Mouse (Mus musculus) forebrain, embryonic 16.5 days (tissue): ENCODE data around the gene Ephb1. TPM values are rescaled to one million over a fixed set of nuclear protein-coding genes. Genes with fewer than 3 reads are reported as not detected.

Source experiments
- ATAC-seq: fragments of 200-750 bp; cut with Nextera tagmentation; 2 replicates; pipeline ENCODE4 v1.8.0; 2017; ENCODE audit warnings: mild to moderate bottlenecking, moderate library complexity
- H3K27ac ChIP-seq: fragments of 300-500 bp; sonication (generic); 2 replicates; pipeline ENCODE4 v1.5.1; 2014; ENCODE audit warnings: low read length, control low read depth
- H3K27me3 ChIP-seq: fragments of 300-500 bp; sonication (generic); replicated peaks from 2 replicates; pipeline ENCODE4 v1.6.1; 2014; ENCODE audit warnings: low read length; ENCODE audit not compliant: control insufficient read depth, insufficient read depth
- H3K36me3 ChIP-seq: fragments of 300-500 bp; sonication (generic); 2 replicates; pipeline ENCODE4 v1.6.1; 2014; ENCODE audit not compliant: control insufficient read depth, insufficient read depth
- H3K4me1 ChIP-seq: fragments of 300-500 bp; sonication (generic); replicated peaks from 2 replicates; pipeline ENCODE4 v1.6.1; 2014; ENCODE audit warnings: low read length; ENCODE audit not compliant: control insufficient read depth, insufficient read depth
- H3K4me2 ChIP-seq: fragments of 300-500 bp; sonication (generic); 2 replicates; pipeline ENCODE4 v1.6.1; 2014; ENCODE audit warnings: mild to moderate bottlenecking, low read length, control low read depth
- H3K4me3 ChIP-seq: fragments of 300-500 bp; sonication (generic); replicated peaks from 2 replicates; pipeline ENCODE4 v1.5.1; 2014; ENCODE audit warnings: mild to moderate bottlenecking, low read length, control low read depth
- H3K9ac ChIP-seq: fragments of 300-500 bp; sonication (generic); replicated peaks from 2 replicates; pipeline ENCODE4 v1.6.1; 2014; ENCODE audit warnings: low read depth, low read length, control low read depth
- H3K9me3 ChIP-seq: fragments of 300-500 bp; sonication (generic); 2 replicates; pipeline ENCODE4 v1.6.1; 2016; ENCODE audit warnings: low read length; ENCODE audit not compliant: control insufficient read depth
- WGBS: fragments of 180-500 bp; shearing (Covaris S2); extraction: QIAGEN DNeasy Blood & Tissue Kit; methylation state at CpG from one replicate; pipeline ENCODE4 v1.1.7; 2014; 5-methylcytosine and 5-hydroxymethylcytosine counted together
- polyA plus RNA-seq: library from polyadenylated mRNA; unstranded; fragments of >200 nt; fragmentation: Nextera tagmentation; extraction: Ambion mirVana; gene quantifications from 2 replicates; pipeline ENCODE4 v1.2.1, GENCODE M21; 2015

Gene Ephb1
- polyA plus RNA-seq, 1 experiment from 2014 or later = 48.8 TPM

DNA sequence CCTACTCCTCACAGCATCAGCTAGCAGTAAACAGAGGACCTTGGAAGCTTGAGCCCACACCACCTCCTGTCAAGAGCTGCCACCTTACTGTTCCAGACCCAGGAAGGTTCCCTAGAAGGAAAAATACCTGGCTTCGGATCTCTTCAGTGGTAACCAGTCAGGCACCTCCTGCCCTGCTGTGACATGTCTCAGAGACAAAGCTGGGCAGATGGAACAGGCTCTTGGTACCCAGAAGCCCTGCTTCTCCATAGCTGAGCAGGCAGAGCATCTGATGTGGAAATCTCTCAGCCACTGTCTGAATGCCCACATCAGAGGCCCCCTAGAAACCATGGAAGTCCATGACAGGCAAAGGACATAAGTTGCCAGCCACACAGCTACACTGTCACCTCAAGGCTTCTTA lies 39.7 kb downstream of the Ephb1 start:
- ATAC-seq = no peak
- H3K27ac ChIP-seq = no peak overlapping the region
- H3K36me3 ChIP-seq = peaks cover 2% of the 10 kb centered on the region; the same call in 1 of the 2 replicates
- H3K4me2 ChIP-seq = no peak overlapping the region
- no peaks in the 10 kb centered on the region for H3K4me1 ChIP-seq
- H3K9ac ChIP-seq = no peak overlapping the region
- peaks cover 6% of the 10 kb centered on the region; the same call in 1 of the 2 replicates for H3K9me3 ChIP-seq
- no peaks in the 10 kb centered on the region for H3K27me3 ChIP-seq
- no peak overlapping the region for H3K4me3 ChIP-seq
- 79% methylated on average over 1 of the region's 1 CpGs for WGBS

DNA sequence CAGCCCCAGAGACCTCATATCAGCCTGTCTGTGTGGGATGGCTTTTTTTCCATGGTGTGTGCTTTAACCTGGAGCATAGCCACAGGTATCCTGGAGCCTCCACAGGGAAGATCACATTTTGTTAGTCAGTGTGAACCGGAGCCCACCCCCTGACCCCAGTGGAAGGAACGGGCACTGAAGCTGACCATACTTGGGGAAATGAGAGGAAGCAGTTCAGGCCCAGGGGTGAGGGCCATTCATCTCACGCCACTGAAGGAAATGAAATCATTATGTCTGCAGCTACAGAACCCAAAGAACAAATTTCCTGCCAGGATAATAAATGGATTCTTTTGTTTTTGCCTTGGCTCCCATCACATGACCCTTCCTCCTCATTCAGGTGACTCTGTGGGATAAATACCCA lies 44.1 kb downstream of the Ephb1 start:
- Histone ChIP-seq H3K4me3 (no peak overlapping the region), H3K27ac (no peak overlapping the region), H3K4me2 (no peak overlapping the region), H3K36me3 (peaks cover 2% of the 10 kb centered on the region; the same call in 1 of the 2 replicates), H3K27me3 (no peaks in the 10 kb centered on the region), H3K9me3 (peaks cover 6% of the 10 kb centered on the region; the same call in 1 of the 2 replicates), H3K4me1 (peaks cover 24% of the 10 kb centered on the region), H3K9ac (no peak overlapping the region)
- no peak for ATAC-seq
- 41% methylated on average over 3 of the region's 3 CpGs for WGBS

DNA sequence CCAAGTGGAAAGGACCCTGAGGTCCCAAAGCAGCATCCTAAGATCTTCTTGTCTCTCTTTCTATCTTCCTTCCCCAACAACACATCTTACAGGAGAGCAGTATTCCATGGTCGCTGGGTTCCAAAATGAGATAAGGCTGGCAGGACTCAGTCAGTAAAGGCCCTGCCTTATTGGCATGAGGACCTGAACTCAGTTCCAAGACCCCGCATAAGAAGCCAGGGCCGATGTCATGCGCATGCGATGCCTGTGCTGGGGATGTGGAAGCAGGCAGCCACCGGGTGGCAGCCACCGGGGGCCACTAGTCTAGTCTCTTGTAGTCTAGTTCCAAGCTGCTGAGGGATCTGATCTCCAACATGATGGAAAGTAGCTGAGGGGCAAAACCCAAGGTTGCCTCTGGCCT lies 45.2 kb downstream of the Ephb1 start:
- H3K4me3 ChIP-seq = no peak overlapping the region
- H3K27me3 ChIP-seq = no peaks in the 10 kb centered on the region
- 90% methylated on average over 7 of the region's 7 CpGs for WGBS
- no peak overlapping the region for H3K4me2 ChIP-seq
- peaks cover 2% of the 10 kb centered on the region; the same call in 1 of the 2 replicates for H3K36me3 ChIP-seq
- H3K9me3 ChIP-seq = peaks cover 6% of the 10 kb centered on the region; the same call in 1 of the 2 replicates
- no peak overlapping the region for H3K9ac ChIP-seq
- H3K27ac ChIP-seq = no peak overlapping the region
- peaks cover 24% of the 10 kb centered on the region for H3K4me1 ChIP-seq
- ATAC-seq = no peak

DNA sequence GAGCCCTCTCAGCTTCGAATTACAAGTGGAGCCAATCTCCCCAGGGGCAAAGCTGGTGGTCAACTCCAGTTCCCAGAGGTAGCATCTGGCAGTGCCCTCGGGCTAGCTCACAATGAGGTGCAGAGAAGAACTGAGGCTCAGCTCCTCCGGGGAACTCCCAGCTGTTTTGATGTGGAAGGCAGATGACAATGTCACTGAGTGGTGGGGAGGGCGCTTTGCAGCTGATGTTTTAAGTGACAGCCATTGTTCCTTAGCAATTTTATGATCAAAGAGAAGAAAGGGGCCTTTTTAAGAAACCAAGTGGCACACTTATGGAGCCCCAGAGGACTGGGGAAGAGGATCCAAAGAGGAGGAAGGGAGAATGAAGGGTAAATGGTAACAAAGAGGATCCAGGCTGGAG lies 46.8 kb downstream of the Ephb1 start:
- WGBS = 29% methylated on average over 4 of the region's 4 CpGs
- Histone ChIP-seq H3K9ac (no peak overlapping the region), H3K36me3 (peaks cover 2% of the 10 kb centered on the region; the same call in 1 of the 2 replicates), H3K4me3 (no peak overlapping the region), H3K4me1 (peaks cover 28% of the 10 kb centered on the region), H3K9me3 (peaks cover 6% of the 10 kb centered on the region; the same call in 1 of the 2 replicates), H3K27ac (peak overlapping the region; percentile 60), H3K27me3 (no peaks in the 10 kb centered on the region), H3K4me2 (no peak overlapping the region)
- peak; percentile 57 for ATAC-seq

DNA sequence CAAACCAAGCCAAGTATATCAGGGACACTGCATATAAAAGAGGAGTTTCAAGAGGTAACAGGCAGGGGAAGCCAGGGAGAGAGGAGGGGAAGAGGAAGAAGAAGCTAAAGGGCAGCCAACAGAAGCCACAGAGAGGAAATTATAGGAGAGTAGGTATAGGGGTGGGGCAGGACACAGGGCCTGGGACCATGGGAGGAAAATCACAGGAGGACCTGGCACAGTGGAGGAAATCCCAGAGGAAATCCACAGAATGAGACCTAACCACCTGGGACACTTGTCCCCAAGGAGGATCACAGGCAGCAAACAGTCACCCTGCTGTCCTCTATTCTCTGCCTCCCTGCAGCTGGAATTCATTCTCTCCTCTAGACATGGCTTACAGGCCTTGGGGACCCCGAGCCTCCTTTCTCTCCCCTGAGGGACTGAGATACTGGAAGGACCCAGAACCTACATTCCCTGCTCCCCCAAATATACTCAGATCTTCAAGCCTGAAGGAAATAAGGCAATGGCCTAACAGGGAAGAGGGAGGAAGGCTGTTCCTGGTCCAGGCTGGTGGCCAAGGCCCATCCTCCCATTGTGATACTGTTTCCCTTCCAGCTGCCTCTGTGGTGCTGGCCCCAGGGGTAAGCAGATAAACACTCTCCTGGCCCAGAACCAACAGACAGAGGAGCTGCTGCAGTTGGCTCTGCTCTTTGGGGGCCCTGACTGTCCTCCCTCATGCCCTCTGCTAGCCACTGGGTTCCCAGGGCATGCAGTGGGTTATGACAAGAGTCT lies 47.7 kb downstream of the Ephb1 start:
- no peak for ATAC-seq
- peaks cover 2% of the 10 kb centered on the region; the same call in 1 of the 2 replicates for H3K36me3 ChIP-seq
- H3K4me1 ChIP-seq = peaks cover 28% of the 10 kb centered on the region
- H3K9ac ChIP-seq = no peak overlapping the region
- H3K27me3 ChIP-seq = no peaks in the 10 kb centered on the region
- WGBS = 67% methylated on average over 1 of the region's 1 CpGs
- H3K9me3 ChIP-seq = peaks cover 6% of the 10 kb centered on the region; the same call in 1 of the 2 replicates
- H3K27ac ChIP-seq = no peak overlapping the region
- no peak overlapping the region for H3K4me2 ChIP-seq
- H3K4me3 ChIP-seq = no peak overlapping the region

DNA sequence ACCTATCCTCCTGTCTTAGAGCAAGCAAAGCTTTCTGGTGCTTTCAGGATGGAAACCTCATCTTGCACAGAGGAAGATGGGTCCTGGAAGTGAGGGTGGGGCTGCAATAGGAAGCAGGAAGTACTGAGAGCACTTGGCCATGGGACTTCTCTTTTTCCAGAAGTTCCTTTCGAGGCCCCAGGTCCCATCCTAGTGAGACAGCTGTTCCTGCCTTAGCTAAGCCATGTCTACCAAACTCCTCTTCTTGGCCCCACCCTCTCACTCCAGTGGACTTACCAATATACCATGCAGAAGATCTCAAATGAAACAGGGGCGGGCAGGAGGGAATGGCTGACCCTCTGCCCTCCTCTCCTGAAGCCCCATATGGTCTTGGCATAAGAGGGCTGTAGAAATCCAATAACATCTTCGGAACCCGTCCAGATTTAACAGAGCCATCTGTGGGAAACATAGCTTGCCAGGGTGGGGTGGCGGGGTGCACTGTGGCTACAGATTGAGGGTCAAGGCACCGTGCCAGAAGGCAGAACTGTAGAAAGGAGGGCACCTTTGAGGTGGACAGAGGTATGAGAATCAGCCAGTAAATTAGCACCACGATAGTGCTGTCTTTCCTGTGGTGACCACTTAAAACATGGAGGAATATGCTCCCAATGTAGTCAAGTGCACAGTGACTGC lies 48.9 kb downstream of the Ephb1 start:
- no peaks in the 10 kb centered on the region; the same call in 1 of the 2 replicates for H3K27me3 ChIP-seq
- H3K4me3 ChIP-seq = no peak overlapping the region
- WGBS = 76% methylated on average over 7 of the region's 7 CpGs
- no peak overlapping the region for H3K27ac ChIP-seq
- H3K4me1 ChIP-seq = peaks cover 28% of the 10 kb centered on the region
- H3K9ac ChIP-seq = no peak overlapping the region
- no peak overlapping the region for H3K4me2 ChIP-seq
- no peak for ATAC-seq
- H3K9me3 ChIP-seq = no peaks in the 10 kb centered on the region
- no peaks in the 10 kb centered on the region for H3K36me3 ChIP-seq

DNA sequence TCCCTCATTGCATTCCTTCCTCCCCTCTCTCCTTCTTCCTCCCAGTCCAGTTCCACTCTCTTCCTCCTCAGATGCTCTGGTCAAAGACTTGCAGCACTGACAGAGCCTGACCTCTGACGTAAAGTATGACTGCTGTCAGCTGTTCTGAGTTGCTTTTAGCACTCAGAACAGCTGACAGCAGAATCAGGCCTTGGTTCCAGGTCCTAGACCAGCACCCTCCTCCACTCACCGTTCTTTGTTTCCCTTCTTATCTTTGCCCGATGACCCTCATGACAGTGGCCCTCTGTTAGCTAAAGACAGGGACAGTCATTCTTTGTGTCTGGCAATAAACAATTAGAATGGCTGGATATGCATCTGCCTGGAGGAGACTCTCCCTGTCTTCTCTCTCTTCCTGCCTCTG lies 49.7 kb downstream of the Ephb1 start:
- H3K9ac ChIP-seq = no peak overlapping the region
- H3K36me3 ChIP-seq = no peaks in the 10 kb centered on the region
- no peaks in the 10 kb centered on the region; the same call in 1 of the 2 replicates for H3K27me3 ChIP-seq
- WGBS = 64% methylated on average over 3 of the region's 3 CpGs
- ATAC-seq = no peak
- no peak overlapping the region for H3K4me2 ChIP-seq
- peaks cover 30% of the 10 kb centered on the region for H3K4me1 ChIP-seq
- no peaks in the 10 kb centered on the region for H3K9me3 ChIP-seq
- no peak overlapping the region for H3K27ac ChIP-seq
- H3K4me3 ChIP-seq = no peak overlapping the region

DNA sequence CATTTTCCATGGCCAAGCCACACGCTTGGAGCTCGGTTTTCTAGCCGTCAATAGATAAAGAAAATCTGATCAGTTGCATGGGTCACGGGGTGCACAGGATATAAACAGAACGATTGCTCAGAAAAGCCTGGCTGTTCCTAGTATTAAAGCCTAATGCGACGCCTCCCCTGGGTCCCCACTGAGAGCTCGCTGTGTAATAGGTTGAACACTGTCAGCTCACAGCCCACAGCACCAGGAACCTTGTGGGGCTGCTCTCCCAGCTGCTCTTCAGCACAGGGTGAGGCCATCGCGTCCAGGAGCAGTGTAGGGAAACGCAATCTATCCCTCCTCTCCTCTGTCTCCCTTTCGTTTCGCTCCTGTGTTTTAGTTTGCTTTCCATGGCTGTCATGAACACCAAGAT lies 50.6 kb downstream of the Ephb1 start:
- Histone ChIP-seq H3K36me3 (no peaks in the 10 kb centered on the region), H3K4me2 (no peak overlapping the region), H3K9me3 (no peaks in the 10 kb centered on the region), H3K9ac (no peak overlapping the region), H3K4me3 (no peak overlapping the region), H3K4me1 (peaks cover 30% of the 10 kb centered on the region), H3K27me3 (no peaks in the 10 kb centered on the region; the same call in 1 of the 2 replicates), H3K27ac (no peak overlapping the region)
- no peak for ATAC-seq
- 62% methylated on average over 13 of the region's 13 CpGs for WGBS

DNA sequence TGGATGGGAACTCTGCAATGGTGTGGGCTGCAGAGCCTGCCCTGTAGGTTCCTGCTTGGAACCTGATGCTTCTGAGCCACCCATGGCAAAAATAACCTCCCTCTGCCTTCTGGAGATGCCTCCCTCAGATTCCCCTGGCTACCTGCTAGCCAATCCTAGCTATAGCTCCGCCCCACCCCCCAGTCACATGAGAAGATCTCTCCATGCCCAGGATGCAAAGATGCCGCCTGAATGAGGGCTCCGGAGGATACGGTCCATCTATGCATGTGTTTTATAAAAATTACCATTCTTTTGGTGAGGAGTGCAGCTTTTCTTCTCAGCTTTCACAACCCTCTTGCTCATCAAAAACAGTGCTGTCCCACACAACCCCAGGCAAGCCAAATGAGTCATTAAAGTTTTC lies 53.5 kb downstream of the Ephb1 start:
- Histone ChIP-seq H3K36me3 (no peaks in the 10 kb centered on the region), H3K4me1 (peaks cover 24% of the 10 kb centered on the region), H3K27ac (no peak overlapping the region), H3K9ac (no peak overlapping the region), H3K27me3 (no peaks in the 10 kb centered on the region; the same call in 1 of the 2 replicates), H3K4me3 (no peak overlapping the region), H3K9me3 (no peaks in the 10 kb centered on the region), H3K4me2 (no peak overlapping the region)
- 91% methylated on average over 4 of the region's 4 CpGs for WGBS
- ATAC-seq = no peak
